Mouse (Mus musculus) lung, postnatal 0 days (tissue): ENCODE data around the gene Fhdc1. TPM values are rescaled to one million over a fixed set of nuclear protein-coding genes. Genes with fewer than 3 reads are reported as not detected.

Experiments used
- ATAC-seq: fragments of 200-750 bp; cut with Nextera tagmentation; 2 replicates; pipeline ENCODE4 v1.8.0; 2017; ENCODE audit warnings: moderate library complexity
- DNase-seq: peaks from one replicate; pipeline ENCODE4 v3.0.0-alpha.2; 2016; ENCODE audit warnings: low spot score
- H3K27ac ChIP-seq: fragments of 300-500 bp; sonication (generic); 2 replicates; pipeline ENCODE4 v1.5.1; 2014; ENCODE audit warnings: antibody characterized with exemption, mild to moderate bottlenecking, low read length, mixed read lengths
- H3K27me3 ChIP-seq: fragments of 300-500 bp; sonication (generic); replicated peaks from 2 replicates; pipeline ENCODE4 v1.6.1; 2014; ENCODE audit warnings: low read length, mixed read lengths; ENCODE audit not compliant: insufficient read depth
- H3K36me3 ChIP-seq: fragments of 300-500 bp; sonication (generic); 2 replicates; pipeline ENCODE4 v1.6.1; 2014; ENCODE audit warnings: low read length, mixed read lengths; ENCODE audit not compliant: insufficient read depth
- H3K4me1 ChIP-seq: fragments of 300-500 bp; sonication (generic); 2 replicates; pipeline ENCODE4 v1.6.1; 2014; ENCODE audit warnings: antibody characterized with exemption, low read depth, low read length, mixed read lengths; ENCODE audit not compliant: insufficient read depth
- H3K4me2 ChIP-seq: fragments of 300-500 bp; sonication (generic); replicated peaks from 2 replicates; pipeline ENCODE4 v1.6.1; 2014; ENCODE audit warnings: low read depth, mild to moderate bottlenecking, low read length, moderate library complexity, mixed read lengths
- H3K4me3 ChIP-seq: fragments of 300-500 bp; sonication (generic); 2 replicates; pipeline ENCODE4 v1.5.1; 2014; ENCODE audit warnings: low read depth, low read length
- H3K9ac ChIP-seq: fragments of 300-500 bp; sonication (generic); replicated peaks from 2 replicates; pipeline ENCODE4 v1.6.1; 2014; ENCODE audit warnings: low read depth, mild to moderate bottlenecking
- H3K9me3 ChIP-seq: fragments of 300-500 bp; sonication (generic); 2 replicates; pipeline ENCODE4 v1.6.1; 2016; ENCODE audit warnings: low read length, mixed read lengths
- CTCF ChIP-seq: IDR thresholded peaks from 2 replicates; pipeline ENCODE4 v1.5.1; 2016; ENCODE audit warnings: antibody characterized with exemption, mild to moderate bottlenecking
- EP300 ChIP-seq: IDR thresholded peaks from 2 replicates; pipeline ENCODE4 v1.6.1; 2016; ENCODE audit warnings: antibody characterized with exemption, mild to moderate bottlenecking, control low read depth
- WGBS: fragments of 180-500 bp; shearing (Covaris S2); extraction: QIAGEN DNeasy Blood & Tissue Kit; methylation state at CpG from one replicate; pipeline ENCODE4 v1.1.7; 2014; 5-methylcytosine and 5-hydroxymethylcytosine counted together
- polyA plus RNA-seq: library from polyadenylated mRNA; unstranded; fragments of >200 nt; fragmentation: Nextera tagmentation; extraction: Ambion mirVana; gene quantifications from 2 replicates; pipeline ENCODE4 v1.2.1, GENCODE M21; 2015

Fhdc1 gene
- polyA plus RNA-seq, 1 experiment from 2014 or later: 16.7 TPM

GRCm38 (mm10) chr3:84504291-84504690, 24.1 kb upstream of the Fhdc1 start:
- Histone ChIP-seq H3K4me3 (no peak overlapping the region), H3K4me1 (no peaks in the 10 kb centered on the region), H3K36me3 (no peaks in the 10 kb centered on the region), H3K27me3 (no peaks in the 10 kb centered on the region), H3K9ac (no peak overlapping the region), H3K4me2 (no peak overlapping the region), H3K9me3 (no peaks in the 10 kb centered on the region), H3K27ac (no peak overlapping the region)
- TF ChIP-seq CTCF (no peak), EP300 (no peak)
- ATAC-seq: 0 out of 2 replicates have a peak, but pooled peaks have one; percentile 16
- 92% methylated on average over 8 of the region's 8 CpGs for WGBS
- no peak for DNase-seq

GRCm38 (mm10) chr3:84502101-84502500, 21.9 kb upstream of the Fhdc1 start:
- no peak overlapping the region for H3K4me3 ChIP-seq
- H3K4me1 ChIP-seq: no peaks in the 10 kb centered on the region
- DNase-seq (no peak), ATAC-seq (no peak)
- H3K27ac ChIP-seq: no peak overlapping the region
- TF ChIP-seq EP300: no peak
- H3K27me3 ChIP-seq: no peaks in the 10 kb centered on the region
- 87% methylated on average over 2 of the region's 2 CpGs for WGBS
- no peak overlapping the region for H3K4me2 ChIP-seq
- no peaks in the 10 kb centered on the region for H3K9me3 ChIP-seq
- H3K9ac ChIP-seq: no peak overlapping the region
- H3K36me3 ChIP-seq: no peaks in the 10 kb centered on the region

GRCm38 (mm10) chr3:84500491-84500890, 20.3 kb upstream of the Fhdc1 start:
- no peak overlapping the region for H3K27ac ChIP-seq
- no peaks in the 10 kb centered on the region for H3K4me1 ChIP-seq
- no peaks in the 10 kb centered on the region for H3K27me3 ChIP-seq
- DNase-seq (peak; percentile 14), ATAC-seq (peak; percentile 32; the same call in 1 of the 2 replicates)
- no peak overlapping the region for H3K4me3 ChIP-seq
- H3K9ac ChIP-seq: no peak overlapping the region
- no peaks in the 10 kb centered on the region for H3K9me3 ChIP-seq
- H3K4me2 ChIP-seq: no peak overlapping the region
- WGBS: 75% methylated on average over 10 of the region's 10 CpGs
- TF ChIP-seq EP300 (no peak), CTCF (no peak)
- no peaks in the 10 kb centered on the region for H3K36me3 ChIP-seq

GRCm38 (mm10) chr3:84497718-84498117, 17.5 kb upstream of the Fhdc1 start:
- H3K27ac ChIP-seq: no peak overlapping the region
- no peak overlapping the region for H3K9ac ChIP-seq
- no peak overlapping the region for H3K4me3 ChIP-seq
- DNase-seq (no peak), ATAC-seq (no peak)
- no peaks in the 10 kb centered on the region for H3K9me3 ChIP-seq
- 82% methylated on average over 11 of the region's 11 CpGs for WGBS
- no peak overlapping the region for H3K4me2 ChIP-seq
- no peaks in the 10 kb centered on the region for H3K36me3 ChIP-seq
- no peaks in the 10 kb centered on the region for H3K4me1 ChIP-seq
- H3K27me3 ChIP-seq: no peaks in the 10 kb centered on the region
- TF ChIP-seq CTCF: no peak
- TF ChIP-seq EP300: no peak

GRCm38 (mm10) chr3:84492657-84493056, 12.4 kb upstream of the Fhdc1 start:
- ATAC-seq: no peak
- H3K4me1 ChIP-seq: no peaks in the 10 kb centered on the region

GRCm38 (mm10) chr3:84492148-84492547, 11.9 kb upstream of the Fhdc1 start:
- no peaks in the 10 kb centered on the region for H3K27me3 ChIP-seq
- H3K27ac ChIP-seq: no peak overlapping the region
- ATAC-seq: peak; percentile 66

More at GRCm38 (mm10) chr3:84492657-84493056, 12.4 kb upstream of the Fhdc1 start:
- H3K27me3 ChIP-seq: no peaks in the 10 kb centered on the region
- no peaks in the 10 kb centered on the region for H3K36me3 ChIP-seq
- DNase-seq: no peak
- no peak overlapping the region for H3K4me2 ChIP-seq
- TF ChIP-seq EP300: no peak
- TF ChIP-seq CTCF: no peak
- H3K27ac ChIP-seq: no peak overlapping the region
- no peaks in the 10 kb centered on the region for H3K9me3 ChIP-seq
- WGBS: 81% methylated on average over 8 of the region's 8 CpGs
- no peak overlapping the region for H3K9ac ChIP-seq
- no peak overlapping the region for H3K4me3 ChIP-seq

GRCm38 (mm10) chr3:84488716-84489115, 8.5 kb upstream of the Fhdc1 start:
- Histone ChIP-seq H3K36me3 (no peaks in the 10 kb centered on the region), H3K9me3 (no peaks in the 10 kb centered on the region), H3K4me3 (no peak overlapping the region), H3K4me1 (no peaks in the 10 kb centered on the region), H3K27ac (no peak overlapping the region), H3K9ac (no peak overlapping the region), H3K27me3 (no peaks in the 10 kb centered on the region), H3K4me2 (no peak overlapping the region)
- ATAC-seq (no peak), DNase-seq (no peak)
- WGBS: 59% methylated on average over 6 of the region's 6 CpGs
- no peak for TF ChIP-seq CTCF
- no peak for TF ChIP-seq EP300

More at GRCm38 (mm10) chr3:84492148-84492547, 11.9 kb upstream of the Fhdc1 start:
- Histone ChIP-seq H3K9me3 (no peaks in the 10 kb centered on the region), H3K9ac (no peak overlapping the region), H3K4me2 (no peak overlapping the region), H3K36me3 (no peaks in the 10 kb centered on the region), H3K4me1 (no peaks in the 10 kb centered on the region), H3K4me3 (no peak overlapping the region)
- TF ChIP-seq EP300 (no peak), CTCF (no peak)
- 45% methylated on average over 4 of the region's 4 CpGs for WGBS
- DNase-seq: peak; percentile 66
